Mouse (Mus musculus) Muller cell, postnatal 12 days (primary cell): Measurements from ENCODE around the gene Tab3.

Source experiments
- DNase-seq: peaks from one replicate; pipeline ENCODE4 v3.0.0-alpha.2; 2015; ENCODE audit errors: inconsistent ontology term

The Tab3 gene

DNA sequence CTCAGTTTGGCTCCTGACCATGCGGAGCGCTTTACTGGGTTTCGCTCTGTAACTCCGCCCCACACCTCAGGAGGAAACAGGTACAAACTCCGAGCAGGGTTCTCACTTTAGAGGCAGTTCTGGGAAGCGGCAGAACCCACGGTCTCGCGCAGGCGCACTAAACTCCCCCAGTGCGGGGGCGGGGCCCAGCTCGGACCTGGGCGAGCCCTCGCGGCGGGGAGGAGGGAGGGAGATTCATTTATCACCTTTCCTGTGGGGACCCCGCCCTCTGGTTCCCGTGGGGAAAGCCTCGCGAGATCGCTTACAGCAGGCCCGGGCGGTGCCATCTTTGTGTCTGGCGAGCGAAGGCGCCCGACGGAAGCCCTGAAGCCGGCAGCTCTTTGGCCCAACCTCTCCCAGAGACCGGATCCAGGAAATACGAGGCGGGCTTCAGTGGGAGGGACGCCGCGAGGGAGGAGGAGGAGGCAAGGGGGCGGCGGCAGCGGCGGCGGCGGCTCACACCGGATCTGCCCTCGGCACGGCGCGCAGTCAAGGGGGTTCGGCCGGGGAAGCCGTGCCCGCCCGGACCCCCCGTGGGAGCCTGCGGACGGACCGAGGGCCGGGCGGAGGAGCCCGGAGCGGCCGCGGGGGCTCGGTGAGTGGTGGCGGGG lies at the start of gene Tab3:
TSS of gene Tab3 (plus strand) at position 491 of the 650 bp plus-strand sequence.
- DNase-seq: peak; percentile 98

DNA sequence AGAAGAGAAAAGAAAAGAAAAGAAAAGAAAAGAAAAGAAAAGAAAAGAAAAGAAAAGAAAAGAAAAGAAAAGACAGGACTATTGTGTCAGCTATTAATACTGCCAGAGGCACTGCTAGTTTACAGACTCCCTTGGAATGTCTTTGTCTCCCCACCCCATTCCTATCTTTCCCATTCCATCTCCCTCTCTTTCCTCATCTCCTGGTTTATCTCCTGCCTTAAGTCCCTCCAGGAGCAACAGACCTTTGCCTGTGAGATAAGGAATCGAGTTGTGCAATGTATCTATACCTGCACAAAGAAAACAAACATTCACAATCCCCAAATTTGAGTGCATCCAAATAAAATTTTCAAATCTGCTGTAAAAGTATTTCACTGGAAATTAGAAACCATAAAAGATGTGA lies 48.3 kb upstream of the Tab3 start:
- no peak for DNase-seq

DNA sequence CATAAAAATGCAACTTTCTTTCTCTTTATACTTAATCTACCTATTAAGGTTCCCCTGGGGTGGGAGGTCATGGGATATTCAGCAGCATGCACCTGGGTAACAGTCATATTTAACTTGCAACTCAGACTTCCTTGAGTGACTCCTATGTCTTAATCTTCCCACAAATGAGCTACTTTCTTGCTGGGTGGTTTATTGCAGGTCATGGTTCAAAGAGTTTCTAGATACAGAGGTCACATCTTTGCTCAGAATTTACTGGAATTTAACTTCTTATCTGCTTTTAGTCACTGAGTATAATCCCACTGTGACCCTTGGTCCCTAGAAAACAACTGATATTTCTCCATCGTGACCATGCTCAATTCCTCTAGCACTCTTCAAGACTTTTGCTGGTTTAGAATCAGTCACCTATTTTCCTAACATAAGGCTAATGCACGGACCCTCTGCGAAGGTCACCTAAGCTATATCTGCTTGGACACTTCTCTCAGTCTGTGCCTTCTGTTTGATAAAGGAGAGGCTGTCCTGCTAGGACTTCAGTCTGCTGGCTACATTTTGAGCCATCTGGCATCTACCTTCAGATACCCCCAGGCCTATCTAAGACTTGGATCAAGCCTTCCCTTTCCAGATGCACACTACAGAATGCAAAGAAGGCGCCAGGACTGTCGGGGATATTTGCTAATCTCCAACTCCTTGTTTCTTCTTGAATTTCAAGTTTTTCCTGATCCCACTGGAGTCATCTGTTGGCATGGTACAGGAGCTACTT lies 47.4 kb upstream of the Tab3 start:
- no peak for DNase-seq

DNA sequence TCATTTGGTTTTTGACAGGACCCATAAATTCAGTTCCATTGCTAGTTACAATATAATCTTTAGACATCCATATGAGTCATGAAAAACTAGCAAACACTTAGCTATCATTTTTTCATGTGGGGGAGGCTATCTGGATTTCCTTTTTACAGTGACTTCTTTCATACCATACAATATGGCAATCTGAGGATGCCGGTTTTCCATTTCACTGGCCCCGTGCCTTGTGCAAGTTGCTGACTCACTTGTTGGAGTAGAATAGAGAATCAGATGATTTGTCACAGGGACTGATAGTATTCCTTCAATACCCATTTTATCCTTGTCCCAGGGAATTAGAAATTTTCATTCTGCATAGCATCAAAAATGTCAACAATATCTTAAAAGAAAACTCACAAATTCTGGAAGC lies 14.9 kb upstream of the Tab3 start:
- peak; percentile 37 for DNase-seq

DNA sequence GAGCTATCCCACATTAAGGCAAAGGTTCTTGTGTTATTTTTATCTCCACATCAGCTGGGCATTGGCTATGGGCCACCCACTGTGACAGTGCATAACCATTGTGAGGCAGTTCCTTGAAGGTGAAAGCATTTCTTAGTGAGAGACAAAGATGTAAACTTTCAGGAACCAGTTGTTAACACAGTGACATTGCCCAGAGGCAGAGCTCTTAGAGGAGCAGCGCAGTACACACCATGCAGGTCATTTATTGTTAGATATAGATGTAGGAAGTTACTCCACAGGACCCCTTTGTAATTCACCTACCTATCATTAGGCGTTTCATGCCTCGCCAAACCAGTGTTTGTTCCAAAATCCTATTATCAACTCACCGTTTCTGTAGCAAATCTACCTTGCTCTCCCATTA lies 7.6 kb upstream of the Tab3 start:
- no peak for DNase-seq

DNA sequence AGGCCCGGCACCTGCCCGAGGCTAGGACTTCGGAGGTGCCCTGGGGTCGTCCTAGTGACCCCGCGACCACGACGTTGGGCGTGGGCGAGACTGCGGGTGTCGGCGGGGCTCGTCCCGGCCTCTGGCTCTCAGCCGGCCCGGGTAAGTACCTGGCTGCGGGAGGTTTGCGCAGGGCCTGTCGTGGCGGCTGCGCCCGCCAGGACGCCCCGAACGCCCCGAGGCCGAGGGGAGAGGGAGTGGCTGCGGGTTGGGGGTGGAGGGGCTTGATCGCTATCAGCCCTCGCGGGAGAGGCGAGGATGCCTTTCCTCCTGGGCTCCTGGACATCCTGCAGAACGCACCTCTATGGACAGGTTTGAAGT lies 340 bp downstream of the Tab3 start:
- DNase-seq: peak; percentile 41

DNA sequence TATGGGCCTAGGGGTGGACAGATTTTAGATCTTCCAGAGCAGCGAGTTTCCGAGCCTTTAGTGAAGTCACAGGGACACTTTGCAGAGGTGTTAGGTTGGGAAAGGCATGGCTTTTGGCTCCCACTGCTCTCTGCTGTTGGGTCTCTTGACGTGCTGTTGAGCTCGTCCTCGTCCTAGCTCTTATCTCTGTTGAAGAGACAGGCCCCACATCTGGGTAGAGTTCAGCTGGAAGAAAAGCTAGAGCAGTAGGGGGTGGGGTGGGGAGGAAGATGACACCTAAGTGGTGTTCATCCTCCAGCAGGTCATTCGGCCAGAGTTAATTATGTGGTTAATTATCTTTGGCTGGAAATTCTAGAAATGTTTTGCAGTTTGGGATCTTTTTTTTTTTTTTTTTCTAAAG lies 2.5 kb downstream of the Tab3 start:
- DNase-seq: no peak

DNA sequence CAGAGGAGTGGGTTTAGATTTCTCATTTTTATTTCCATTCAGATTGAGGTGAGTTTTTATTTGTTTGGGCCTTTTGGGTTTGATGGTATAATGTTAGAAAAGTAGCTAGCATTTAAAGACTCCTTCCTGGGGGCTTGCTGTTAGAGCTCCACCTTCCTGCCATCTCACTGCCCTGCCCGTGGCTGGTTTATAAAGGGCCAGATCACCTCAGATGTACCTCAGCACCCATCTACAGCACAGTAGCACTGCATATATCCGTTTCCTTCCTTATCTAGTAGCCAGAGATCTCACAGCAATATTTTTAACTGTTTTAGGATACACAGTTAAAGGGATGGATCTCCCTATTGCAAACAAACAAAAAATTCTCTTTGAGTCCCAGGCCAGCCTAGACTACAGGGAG lies 6.9 kb downstream of the Tab3 start:
- no peak for DNase-seq

DNA sequence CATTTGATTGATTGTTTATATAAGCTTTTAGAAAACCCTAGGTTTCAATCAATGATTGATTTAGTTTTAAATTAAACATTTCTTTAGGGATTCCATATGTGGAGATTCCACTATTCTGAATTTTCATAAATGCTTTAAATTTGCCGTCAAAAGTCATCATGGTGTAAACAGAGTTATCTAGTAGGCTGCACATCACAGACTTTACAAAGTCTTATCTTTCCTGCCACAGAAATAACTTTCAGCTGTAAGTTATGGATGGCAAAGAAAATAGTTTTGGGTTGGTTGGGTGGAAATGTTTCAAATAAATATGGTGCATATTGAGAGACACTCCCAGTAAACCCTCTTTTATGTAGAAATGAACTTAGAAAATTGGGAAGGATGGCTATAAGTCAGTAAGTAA lies 8.7 kb downstream of the Tab3 start:
- DNase-seq: no peak

DNA sequence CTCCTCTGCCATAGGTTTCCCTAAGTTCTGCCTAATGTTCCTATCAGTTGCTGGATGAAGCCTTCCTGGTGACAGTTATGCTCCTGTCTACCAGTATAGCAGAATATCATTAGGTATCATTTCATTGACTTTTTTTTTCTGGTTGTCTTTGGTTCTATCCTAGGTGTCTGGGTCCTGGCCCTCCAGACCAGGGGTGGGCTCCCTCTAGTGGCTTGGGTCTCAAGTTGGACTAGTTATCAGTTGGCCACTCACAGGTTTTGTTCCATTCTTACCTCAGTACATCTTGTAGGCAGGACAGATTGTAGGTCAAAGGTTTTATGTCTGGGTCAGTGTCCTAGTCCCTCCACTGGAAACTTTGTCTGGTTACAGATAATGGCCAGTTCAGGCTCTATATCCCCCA lies 11.8 kb downstream of the Tab3 start:
- no peak for DNase-seq

DNA sequence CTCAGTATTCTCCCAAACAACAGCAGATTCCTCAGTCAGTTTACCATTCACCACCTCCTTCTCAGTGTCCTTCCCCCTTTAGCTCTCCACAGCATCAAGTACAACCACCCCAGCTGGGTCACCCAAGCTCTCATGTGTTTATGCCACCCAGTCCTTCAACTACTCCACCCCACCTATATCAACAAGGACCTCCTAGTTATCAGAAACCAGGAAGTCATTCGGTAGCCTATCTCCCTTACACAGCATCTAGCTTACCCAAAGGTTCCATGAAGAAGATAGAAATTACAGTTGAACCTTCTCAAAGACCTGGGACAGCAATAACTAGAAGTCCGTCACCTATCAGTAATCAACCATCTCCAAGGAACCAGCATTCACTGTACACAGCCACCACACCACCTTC lies 40.9 kb downstream of the Tab3 start:
- no peak for DNase-seq

DNA sequence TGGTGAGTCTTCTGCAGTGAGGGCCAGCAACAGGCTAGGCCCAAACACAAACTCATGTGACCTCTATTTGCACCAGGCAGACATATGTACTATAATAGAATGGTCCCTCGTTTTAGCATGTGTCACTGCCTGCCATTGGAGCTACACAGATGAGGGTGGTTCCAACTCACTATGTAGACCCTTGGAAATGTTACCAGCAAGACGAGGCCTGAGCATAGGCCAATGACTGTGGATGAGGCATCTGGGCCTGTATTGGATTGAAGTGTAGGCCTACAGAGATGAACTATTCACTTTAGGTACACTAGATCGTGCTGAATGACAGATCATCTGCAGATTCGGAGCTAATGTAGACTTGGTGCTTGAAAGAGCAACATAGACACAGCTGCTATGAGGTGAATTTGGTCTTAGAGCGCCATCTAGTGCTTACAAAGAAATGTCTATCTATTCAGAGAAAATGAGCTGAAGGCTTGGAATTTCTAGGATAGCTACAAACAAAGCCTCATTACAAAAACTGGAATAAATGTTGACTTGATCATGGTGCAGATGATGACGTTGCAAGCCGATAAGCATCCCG lies 72.5 kb downstream of the Tab3 start:
- peak; percentile 38 for DNase-seq

DNA sequence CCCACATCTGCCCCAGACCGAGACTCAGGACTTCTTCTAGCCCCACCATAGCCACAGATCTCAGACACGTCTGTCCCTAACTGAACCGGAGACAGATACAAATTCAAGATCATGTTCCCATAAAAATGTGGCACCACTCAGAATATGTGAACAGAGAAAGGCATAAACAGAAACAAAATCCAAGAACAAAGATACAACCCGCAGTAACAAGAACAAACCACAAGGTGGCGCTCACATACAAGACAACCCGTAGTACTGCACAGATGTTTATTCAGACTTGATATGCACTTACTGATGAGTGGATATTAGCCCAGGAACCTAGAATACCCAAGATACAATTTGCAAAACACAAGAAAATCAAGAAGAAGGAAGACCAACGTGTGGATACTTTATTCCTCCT lies 103.0 kb downstream of the Tab3 start:
- DNase-seq: peak; percentile 7

DNA sequence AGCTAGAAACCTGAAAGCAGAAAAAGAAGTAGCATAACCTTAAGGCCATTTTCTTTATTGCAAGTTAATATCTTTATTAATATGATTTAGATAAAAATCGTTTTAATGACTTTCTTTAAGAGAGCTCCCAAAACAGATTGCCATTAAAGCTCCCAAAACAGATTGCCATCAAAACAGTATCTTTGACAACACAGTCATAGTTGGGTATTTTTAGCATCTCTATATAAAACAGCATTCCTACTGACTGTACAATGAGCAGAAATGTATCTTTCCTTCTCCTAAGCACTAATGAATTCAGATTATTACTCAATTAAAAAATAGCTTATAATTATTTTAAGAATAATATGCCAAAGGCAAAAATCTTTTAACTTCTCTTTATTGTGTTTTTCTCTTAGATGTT lies 108.3 kb downstream of the Tab3 start:
- DNase-seq: no peak

DNA sequence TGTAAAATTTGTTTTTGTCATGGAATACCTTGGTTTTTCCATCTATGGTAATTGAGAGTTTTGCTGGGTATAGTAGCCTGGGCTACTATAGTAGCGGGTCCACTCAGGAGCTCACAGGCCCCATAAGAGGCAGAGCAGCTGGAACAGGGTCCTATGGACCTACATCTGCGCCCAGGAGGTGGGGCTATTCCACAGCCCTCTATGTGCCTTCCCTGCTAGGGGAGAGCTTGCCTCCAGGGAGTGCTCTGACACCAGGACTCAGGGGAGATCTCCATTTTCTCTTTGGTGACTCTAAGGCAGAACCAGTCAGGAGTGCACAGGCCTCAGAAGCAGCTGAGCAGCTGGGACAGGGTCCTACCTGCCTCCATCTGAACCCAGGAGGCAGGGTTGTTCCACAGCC lies 109.9 kb downstream of the Tab3 start:
- no peak for DNase-seq
